Mouse (Mus musculus) midbrain, embryonic 11.5 days (tissue): ENCODE data around the gene Klhdc2. TPM values are rescaled to one million over a fixed set of nuclear protein-coding genes. Genes with fewer than 3 reads are reported as not detected.

Source experiments
- polyA plus RNA-seq: library from polyadenylated mRNA; unstranded; fragments of >200 nt; fragmentation: Nextera tagmentation; extraction: Ambion mirVana; gene quantifications from 2 replicates; pipeline ENCODE4 v1.2.1, GENCODE M21; 2014

Gene Klhdc2
- polyA plus RNA-seq, 1 experiment from 2014 or later, result 272 TPM

Other genes starting within 250 kb of the Klhdc2 start
- gene Rps29, start 137.5 kb upstream of the Klhdc2 start, polyA plus RNA-seq, result 1,283 and 1,438 TPM in 2 replicates
- 28.9 and 31.1 TPM in 2 replicates for gene Lrr1, start 127.9 kb upstream of the Klhdc2 start, polyA plus RNA-seq
- 470 and 474 TPM in 2 replicates for gene Rpl36al, start 112.6 kb upstream of the Klhdc2 start, polyA plus RNA-seq
- gene Mgat2, start 112.5 kb upstream of the Klhdc2 start, polyA plus RNA-seq, result 34.5 and 35.7 TPM in 2 replicates
- gene Gm49383, start 99.6 kb upstream of the Klhdc2 start, polyA plus RNA-seq, result 37.6 and 38.9 TPM in 2 replicates
- 12.4 and 13.3 TPM in 2 replicates for gene Dnaaf2, start 98.3 kb upstream of the Klhdc2 start, polyA plus RNA-seq
- gene Gm49384, start 92.4 kb upstream of the Klhdc2 start, polyA plus RNA-seq, result 39.9 and 40.8 TPM in 2 replicates
- gene Pole2, start 68.5 kb upstream of the Klhdc2 start, polyA plus RNA-seq, result 29.8 and 31.6 TPM in 2 replicates
- 2.9 and 3.3 TPM in 2 replicates for gene Klhdc1, start 55.5 kb upstream of the Klhdc2 start, polyA plus RNA-seq
- 89.5 and 96.0 TPM in 2 replicates for gene Nemf, start 60.5 kb downstream of the Klhdc2 start, polyA plus RNA-seq
- gene Arf6, start 75.5 kb downstream of the Klhdc2 start, polyA plus RNA-seq, result 47.7 and 48.6 TPM in 2 replicates
- 1.4 and 1.6 TPM in 2 replicates for gene Gm9887, start 75.8 kb downstream of the Klhdc2 start, polyA plus RNA-seq